Mouse (Mus musculus) spleen, postnatal 10 days (tissue): ENCODE results near the gene Slc25a4.
"Not testable (repeated sequence)": the region's sequence is repeated elsewhere in the genome, so short reads cannot be mapped to it uniquely, and the experiment has no call there.

Experiments used
- DNase-seq, 2 experiments: peaks; one replicate each; pipeline ENCODE4 v3.0.0; 2021 to 2022; ENCODE audit warnings: low spot score in 2 of 2

Slc25a4 gene

GRCm38 (mm10) chr8:46210404-46211315 lies at the start of gene Slc25a4:
Gene Slc25a4 (minus strand): TSS chr8:46211284.
- peak; percentile 75 to 91 for DNase-seq

- DNase-seq = no peak
Measured at GRCm38 (mm10) chr8:46257921-46258682, 47.0 kb upstream of the Slc25a4 start.

- no peak for DNase-seq
Measured at GRCm38 (mm10) chr8:46252456-46252855, 41.4 kb upstream of the Slc25a4 start.

GRCm38 (mm10) chr8:46251561-46251960 lies 40.5 kb upstream of the Slc25a4 start:
- no peak for DNase-seq

GRCm38 (mm10) chr8:46246346-46246745 lies 35.3 kb upstream of the Slc25a4 start:
- no peak for DNase-seq

GRCm38 (mm10) chr8:46242946-46243345 lies 31.9 kb upstream of the Slc25a4 start:
- DNase-seq = no peak

- peak; percentile 62 to 83 for DNase-seq
Measured at GRCm38 (mm10) chr8:46241568-46242374, 30.7 kb upstream of the Slc25a4 start.

GRCm38 (mm10) chr8:46236441-46237223 lies 25.5 kb upstream of the Slc25a4 start:
- no peak for DNase-seq

GRCm38 (mm10) chr8:46234736-46235135 lies 23.7 kb upstream of the Slc25a4 start:
- no peak for DNase-seq

- DNase-seq = no peak
Measured at GRCm38 (mm10) chr8:46232798-46233197, 21.7 kb upstream of the Slc25a4 start.

- DNase-seq = not testable (repeated sequence)
Measured at GRCm38 (mm10) chr8:46231968-46232367, 20.9 kb upstream of the Slc25a4 start.

GRCm38 (mm10) chr8:46226622-46227021 lies 15.5 kb upstream of the Slc25a4 start:
- no peak for DNase-seq

GRCm38 (mm10) chr8:46225501-46225900 lies 14.4 kb upstream of the Slc25a4 start:
- no peak for DNase-seq

- no peak for DNase-seq
Measured at GRCm38 (mm10) chr8:46220566-46220965, 9.5 kb upstream of the Slc25a4 start.

- DNase-seq = peak in 1 of 2 experiments; percentile 25
Measured at GRCm38 (mm10) chr8:46216838-46217237, 5.8 kb upstream of the Slc25a4 start.

- no peak for DNase-seq
Measured at GRCm38 (mm10) chr8:46213971-46214480, 2.9 kb upstream of the Slc25a4 start.

- DNase-seq = no peak
Measured at GRCm38 (mm10) chr8:46212194-46212593, 1.1 kb upstream of the Slc25a4 start.

- DNase-seq = no peak
Measured at GRCm38 (mm10) chr8:46211611-46212071, 557 bp upstream of the Slc25a4 start.

GRCm38 (mm10) chr8:46209057-46209456 lies 2.0 kb downstream of the Slc25a4 start:
- peak in 1 of 2 experiments; percentile 26 for DNase-seq

GRCm38 (mm10) chr8:46208354-46208753 lies 2.7 kb downstream of the Slc25a4 start:
- peak in 1 of 2 experiments; percentile 20 for DNase-seq

- DNase-seq = no peak
Measured at GRCm38 (mm10) chr8:46206107-46206506, 5.0 kb downstream of the Slc25a4 start.
